Mouse (Mus musculus) ovary, postnatal 36 days (tissue): Measurements from ENCODE around the gene Dcun1d2.

Source experiments
- DNase-seq: peaks from one replicate; pipeline ENCODE4 v3.0.0; 2022; ENCODE audit warnings: low spot score, mixed read lengths

The Dcun1d2 gene

GRCm38 (mm10) chr8:13206290-13206689 is 81.6 kb downstream of the Dcun1d2 start:
- no peak for DNase-seq
